Mouse (Mus musculus) macrophage (primary cell): ENCODE data around the gene Ginm1. TPM values are rescaled to one million over a fixed set of nuclear protein-coding genes. Genes with fewer than 3 reads are reported as not detected.

Experiments
- H3K27ac ChIP-seq: fragments of 350-480 bp; formaldehyde crosslinking; 2 replicates; pipeline ENCODE4 v1.9.0; 2021
- H3K36me3 ChIP-seq: fragments of 350-480 bp; formaldehyde crosslinking; 2 replicates; pipeline ENCODE4 v1.9.0; 2021; ENCODE audit errors: inconsistent target
- H3K4me3 ChIP-seq: fragments of 350-480 bp; formaldehyde crosslinking; 2 replicates; pipeline ENCODE4 v1.9.0; 2021; ENCODE audit errors: inconsistent target
- H3K79me2 ChIP-seq: fragments of 350-480 bp; formaldehyde crosslinking; 2 replicates; pipeline ENCODE4 v1.9.0; 2021; ENCODE audit errors: inconsistent target
- WGBS: methylation state at CpG from one replicate; pipeline ENCODE4 v1.1.7; 2026; ENCODE audit warnings: inconsistent platforms; ENCODE audit not compliant: missing documents; 5-methylcytosine and 5-hydroxymethylcytosine counted together
- polyA plus RNA-seq: library from polyadenylated mRNA; stranded (reverse); fragments of 250-400 nt; gene quantifications from 3 replicates; pipeline ENCODE4 v1.2.4, GENCODE M21; 2018; ENCODE audit warnings: inconsistent platforms
- total RNA-seq, 78 experiments: library from RNA; depleted of rRNA; stranded (reverse); fragments of 250-400 nt; gene quantifications; 1 replicate in 9 of 78; 2 replicates in 24 of 78; 3 replicates in 43 of 78; 4 replicates in 2 of 78; pipeline ENCODE4 v1.2.4; 2018; ENCODE audit warnings: inconsistent platforms in 56 of 78

Gene Ginm1
- 10 to 100 TPM in 25 of 26 experiments, 1 to 10 TPM in 1; 7.6 to 29.6 (median 17.7) TPM for total RNA-seq (2018; cell fraction: chromatin; rRNA removed)
- 10 to 100 TPM; 27.4 to 59.7 (median 38.1) TPM for total RNA-seq (2018; cell fraction: cytosol; rRNA removed)
- 10 to 100 TPM; 17.9 to 72.3 (median 34.0) TPM for total RNA-seq (2018; cell fraction: nucleus; rRNA removed)
- 42.7 to 123 TPM (median 50.0 TPM) in 3 replicates for polyA plus RNA-seq

DNA sequence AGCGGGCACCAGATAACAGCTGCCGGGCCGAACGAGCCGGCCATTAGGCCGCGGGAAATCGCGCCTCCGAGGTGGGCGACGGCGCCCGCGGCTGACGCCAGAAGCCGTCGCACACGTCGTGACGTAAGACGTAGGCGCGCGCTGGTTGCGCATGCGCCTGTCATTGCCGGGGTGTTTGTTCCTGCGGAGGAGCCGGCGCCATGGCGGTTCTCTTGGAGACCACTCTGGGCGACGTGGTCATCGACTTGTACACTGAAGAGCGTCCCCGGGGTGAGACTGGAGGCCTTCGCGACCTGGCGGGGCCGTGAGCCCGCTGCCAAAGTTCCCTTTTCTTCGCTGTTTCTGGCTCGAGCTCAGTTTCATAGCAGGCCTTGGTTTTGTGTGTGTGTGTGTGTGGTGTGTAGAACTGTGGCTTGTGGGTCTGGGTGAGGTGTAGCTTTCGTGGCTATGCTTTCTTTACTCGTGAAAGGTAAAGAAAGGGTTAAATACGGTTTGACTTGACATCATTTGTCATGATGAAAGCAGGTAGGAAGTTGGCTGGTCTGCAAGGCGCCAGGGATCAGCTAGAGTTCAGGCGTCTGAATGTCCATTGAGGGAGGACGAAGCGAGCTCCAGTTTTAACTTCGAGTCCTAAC is at the start of gene Ginm1, which contains the start of gene Ppil4:
Ginm1 (minus strand) TSS at position 74 of the 635 bp plus-strand sequence.
Ppil4 (plus strand) TSS at position 141 of the 635 bp plus-strand sequence.
- Histone ChIP-seq H3K79me2 (peaks cover 50% of the 10 kb centered on the region), H3K4me3 (peak within 1 kb of the TSS; percentile 99), H3K36me3 (peaks cover 15% of the 10 kb centered on the region), H3K27ac (peak within 1 kb of the TSS; percentile 64)
- WGBS, result under 1% methylated on average over 50 of the region's 52 CpGs

GRCm38 (mm10) chr10:7841571-7842080 is 49.0 kb upstream of the Ginm1 start:
- WGBS, result 1% methylated on average over 14 of the region's 14 CpGs
- peaks cover 85% of the 10 kb centered on the region for H3K79me2 ChIP-seq
- no peak overlapping the region for H3K4me3 ChIP-seq
- H3K27ac ChIP-seq, result peak overlapping the region; percentile 99
- H3K36me3 ChIP-seq, result peaks cover 14% of the 10 kb centered on the region

DNA sequence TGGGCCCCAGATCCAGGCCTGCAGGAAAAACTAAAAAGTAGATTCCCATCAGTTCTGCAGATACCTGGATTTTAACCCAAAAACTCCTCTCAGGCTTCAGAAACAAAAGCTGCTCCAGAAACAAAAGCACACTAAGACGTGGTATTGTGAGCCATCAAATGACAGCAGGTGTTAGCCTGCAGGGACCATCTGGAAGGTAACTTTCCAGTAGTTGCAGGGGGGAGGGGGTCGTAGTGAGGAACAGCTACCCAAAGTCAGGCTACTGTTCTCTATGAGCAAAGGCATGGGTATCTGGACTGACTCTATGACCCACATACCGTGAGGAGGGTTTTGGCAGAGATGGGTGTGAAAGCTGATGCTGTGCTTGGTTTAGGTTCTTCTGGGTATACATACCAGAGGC is 48.2 kb upstream of the Ginm1 start:
- Histone ChIP-seq H3K27ac (peak overlapping the region; percentile 99), H3K4me3 (no peak overlapping the region), H3K36me3 (peaks cover 14% of the 10 kb centered on the region), H3K79me2 (peaks cover 85% of the 10 kb centered on the region)
- 88% methylated on average over 3 of the region's 3 CpGs for WGBS

DNA sequence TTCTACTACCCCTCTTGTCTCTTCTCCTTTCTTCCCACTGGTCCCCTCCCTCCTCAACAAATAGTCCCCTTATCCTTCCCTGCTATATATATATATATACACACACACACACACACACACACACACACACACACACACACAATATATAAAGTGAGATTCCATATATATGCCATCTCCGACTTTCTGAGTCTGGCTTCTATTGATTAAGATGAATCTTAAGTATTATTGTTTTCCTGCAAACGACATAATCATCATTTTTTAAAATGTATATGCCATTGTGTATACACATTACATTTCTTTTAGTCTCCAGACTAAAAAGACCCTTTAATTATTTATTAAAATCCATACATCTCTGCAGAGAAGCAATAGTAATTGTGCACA is 47.7 kb upstream of the Ginm1 start:
- Histone ChIP-seq H3K27ac (peak overlapping the region; percentile 99), H3K4me3 (no peak overlapping the region), H3K79me2 (peaks cover 85% of the 10 kb centered on the region), H3K36me3 (peaks cover 14% of the 10 kb centered on the region)
- no CpG with 5 or more reads among the region's 2 CpGs for WGBS

- peak overlapping the region; percentile 99 for H3K27ac ChIP-seq
- H3K36me3 ChIP-seq, result peaks cover 14% of the 10 kb centered on the region
- H3K4me3 ChIP-seq, result no peak overlapping the region
- H3K79me2 ChIP-seq, result peaks cover 85% of the 10 kb centered on the region
- 50% methylated on average over 21 of the region's 22 CpGs for WGBS
Measured at GRCm38 (mm10) chr10:7839551-7840352, 47.1 kb upstream of the Ginm1 start.

GRCm38 (mm10) chr10:7838874-7839421 is 46.3 kb upstream of the Ginm1 start:
- Histone ChIP-seq H3K27ac (peak overlapping the region; percentile 99), H3K36me3 (peaks cover 14% of the 10 kb centered on the region), H3K79me2 (peaks cover 85% of the 10 kb centered on the region), H3K4me3 (no peak overlapping the region)
- 90% methylated on average over 5 of the region's 5 CpGs for WGBS

- Histone ChIP-seq H3K4me3 (no peak overlapping the region), H3K27ac (no peak overlapping the region), H3K36me3 (peaks cover 14% of the 10 kb centered on the region), H3K79me2 (peaks cover 84% of the 10 kb centered on the region)
- 86% methylated on average over 8 of the region's 8 CpGs for WGBS
Measured at GRCm38 (mm10) chr10:7838036-7838435, 45.4 kb upstream of the Ginm1 start.

DNA sequence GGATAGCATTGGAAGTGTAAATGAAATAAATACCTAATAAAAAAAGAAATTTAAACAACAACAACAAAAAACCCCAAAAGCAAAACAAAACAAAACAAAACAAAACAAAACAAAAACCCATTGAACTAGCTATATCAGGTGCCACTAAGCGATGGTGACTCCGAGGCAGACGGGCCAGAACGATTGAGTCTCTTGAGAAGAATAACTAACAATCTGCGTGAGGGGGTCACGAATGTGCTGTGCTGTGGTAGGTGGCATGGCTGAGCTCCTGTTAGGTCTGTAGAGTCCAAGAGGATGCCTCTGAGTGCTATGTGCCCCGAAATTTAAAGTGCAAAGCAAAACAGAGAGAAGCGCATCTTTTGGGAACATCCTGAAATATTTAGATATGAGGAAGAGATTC is 44.8 kb upstream of the Ginm1 start:
- no peak overlapping the region for H3K27ac ChIP-seq
- H3K4me3 ChIP-seq, result no peak overlapping the region
- peaks cover 14% of the 10 kb centered on the region for H3K36me3 ChIP-seq
- peaks cover 84% of the 10 kb centered on the region for H3K79me2 ChIP-seq
- WGBS, result 91% methylated on average over 8 of the region's 8 CpGs

GRCm38 (mm10) chr10:7836902-7837301 is 44.3 kb upstream of the Ginm1 start:
- H3K27ac ChIP-seq, result no peak overlapping the region
- peaks cover 87% of the 10 kb centered on the region for H3K79me2 ChIP-seq
- H3K36me3 ChIP-seq, result peaks cover 14% of the 10 kb centered on the region
- no peak overlapping the region for H3K4me3 ChIP-seq
- WGBS, result 85% methylated on average over 2 of the region's 2 CpGs

DNA sequence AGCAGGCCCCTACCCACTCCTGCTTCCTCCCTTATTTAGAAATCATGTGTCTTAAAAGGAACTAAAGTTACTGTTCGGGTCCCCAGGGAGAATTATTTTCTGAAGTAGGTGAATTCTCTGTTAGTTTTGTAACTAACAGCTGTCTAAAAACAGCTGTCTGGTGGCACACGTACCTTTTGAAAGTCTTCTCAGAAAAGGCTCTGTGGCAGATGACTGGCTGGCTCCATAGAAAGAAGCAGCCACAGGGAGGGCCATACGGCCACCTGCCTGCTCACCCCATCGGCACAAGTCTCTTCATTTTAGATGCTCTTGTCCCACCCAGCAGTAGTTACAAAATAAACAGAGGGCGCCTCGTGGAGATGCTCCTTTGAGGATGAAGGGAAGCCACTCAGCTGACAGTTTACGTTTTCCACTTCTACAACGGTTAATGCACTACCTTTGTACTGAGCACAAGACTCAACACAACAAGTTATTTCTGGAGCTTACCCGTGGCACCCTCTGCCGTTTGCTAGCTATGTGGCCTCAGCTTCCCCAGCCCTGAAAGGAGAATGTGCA is 42.1 kb upstream of the Ginm1 start:
- Histone ChIP-seq H3K36me3 (peaks cover 14% of the 10 kb centered on the region), H3K4me3 (peak overlapping the region; percentile 53; the same call in 1 of the 2 replicates), H3K27ac (peak overlapping the region; percentile 94), H3K79me2 (peaks cover 79% of the 10 kb centered on the region)
- 58% methylated on average over 10 of the region's 10 CpGs for WGBS

DNA sequence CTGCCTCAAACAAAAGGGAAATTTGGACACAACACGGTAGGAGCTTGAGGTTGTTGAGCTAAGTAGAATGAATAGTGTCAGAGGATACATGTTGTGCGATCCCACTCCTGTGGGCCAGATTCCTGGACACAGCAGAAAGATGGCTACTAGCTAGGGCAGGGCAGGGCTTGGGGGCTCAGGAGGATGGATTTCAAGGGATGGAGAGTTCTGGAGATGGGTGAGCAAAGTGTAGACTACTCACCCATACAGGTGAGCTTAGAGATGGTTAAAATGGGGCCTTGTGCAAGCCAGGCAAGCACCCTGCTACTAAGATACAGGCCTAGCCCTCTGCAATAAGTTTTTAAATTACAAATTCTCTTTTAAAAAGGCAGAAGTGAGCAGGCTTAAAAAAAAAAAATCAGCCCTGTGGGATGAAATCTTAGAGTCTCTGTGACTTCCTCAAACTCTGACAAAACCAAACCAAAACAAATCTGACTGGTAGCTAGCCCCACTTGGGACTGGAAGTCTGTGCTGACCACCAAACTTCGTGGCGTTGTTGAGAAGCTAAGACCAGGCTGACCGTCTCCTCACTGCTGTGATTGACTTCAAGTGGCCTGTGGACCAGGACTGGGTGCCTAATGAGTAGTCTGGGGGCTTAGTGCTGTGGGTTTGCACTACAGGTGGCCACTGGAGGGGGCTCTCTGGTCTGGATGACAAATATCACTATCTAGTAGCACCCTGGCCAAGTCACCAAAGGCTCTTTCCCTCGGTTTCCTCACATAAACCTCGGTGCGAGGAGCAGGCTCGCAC is 40.9 kb upstream of the Ginm1 start:
- Histone ChIP-seq H3K27ac (peak overlapping the region; percentile 94), H3K4me3 (peak overlapping the region; percentile 53), H3K36me3 (peaks cover 9% of the 10 kb centered on the region), H3K79me2 (peaks cover 68% of the 10 kb centered on the region)
- WGBS, result 60% methylated on average over 7 of the region's 9 CpGs

DNA sequence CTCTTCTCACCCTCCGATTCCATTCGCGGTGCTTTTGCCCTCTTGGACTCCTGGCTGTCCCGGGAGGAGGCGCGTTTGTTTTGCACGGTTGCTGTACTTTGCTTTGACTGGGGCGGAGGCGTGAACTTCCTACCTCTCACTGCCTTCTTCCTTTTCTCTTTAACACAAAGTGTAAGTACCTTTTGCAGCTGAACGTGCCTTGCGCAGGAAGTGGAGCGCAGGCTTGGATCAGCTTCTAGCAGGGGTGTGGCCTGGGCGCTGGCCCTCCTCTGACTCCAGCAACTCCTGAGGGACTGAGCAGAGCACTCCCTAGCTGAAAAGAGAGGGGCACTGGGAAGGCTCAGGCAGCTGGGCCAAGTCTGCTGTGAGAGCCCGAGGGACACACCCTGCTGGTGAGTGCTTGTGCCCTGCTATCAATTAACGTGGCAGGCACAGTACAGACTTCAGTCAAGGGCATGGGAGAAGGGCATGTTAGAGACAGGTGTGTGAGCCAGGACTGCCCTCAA is 39.6 kb upstream of the Ginm1 start, which contains the start of gene Zc3h12d:
Zc3h12d (plus strand) TSS at position 300 of the 506 bp plus-strand sequence.
- H3K27ac ChIP-seq, result peak within 1 kb of the TSS; percentile 94

DNA sequence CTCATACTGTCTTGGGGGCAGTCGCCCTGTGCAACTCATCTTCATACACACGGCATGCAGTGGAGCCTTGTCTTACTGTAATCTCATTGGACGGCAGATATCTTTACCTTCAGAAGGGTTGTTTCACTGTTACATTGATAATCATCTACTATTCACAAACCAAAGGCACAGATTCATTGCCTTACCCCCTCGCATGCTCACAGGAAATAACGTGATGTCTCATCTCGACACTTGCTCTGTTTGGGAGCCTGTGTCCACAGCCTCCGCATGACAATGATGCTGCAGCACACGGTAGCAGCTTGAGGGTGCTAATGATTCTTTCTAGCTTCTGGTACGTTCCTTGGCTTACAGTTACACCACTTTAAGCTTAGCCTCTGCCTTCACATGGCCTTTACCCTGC is 33.5 kb upstream of the Ginm1 start:
- no peak overlapping the region for H3K27ac ChIP-seq
- WGBS, result 94% methylated on average over 9 of the region's 9 CpGs
- no peak overlapping the region for H3K4me3 ChIP-seq
- peaks cover 16% of the 10 kb centered on the region for H3K36me3 ChIP-seq
- H3K79me2 ChIP-seq, result no peaks in the 10 kb centered on the region

More for the DNA sequence above, 39.6 kb upstream of the Ginm1 start, which contains the start of gene Zc3h12d:
- Histone ChIP-seq H3K36me3 (no peaks in the 10 kb centered on the region), H3K79me2 (peaks cover 54% of the 10 kb centered on the region), H3K4me3 (peak within 1 kb of the TSS; percentile 53)
- WGBS, result 4% methylated on average over 11 of the region's 15 CpGs
